Mouse (Mus musculus): Measurements from ENCODE around the gene Slc35e3. TPM values are rescaled to one million over a fixed set of nuclear protein-coding genes. Genes with fewer than 3 reads are reported as not detected.

The Slc35e3 gene
- polyA plus RNA-seq, 2 experiments = 1.3 to 1.7 TPM

- Histone ChIP-seq H3K27ac (no peak overlapping the region), H3K36me3 (replicated peaks; ENCODE audit: control insufficient read depth, insufficient read depth, low read depth) (peaks cover 13% of the 10 kb centered on the region), H3K9ac (replicated peaks) (no peak overlapping the region), H3K9me3 (ENCODE audit: control insufficient read depth, low read length) (no peaks in the 10 kb centered on the region), H3K4me3 (ENCODE audit: insufficient read depth in 1 of 2, low read depth in 2 of 2, low read length in 2 of 2) (no peak overlapping the region), H3K27me3 (ENCODE audit: control insufficient read depth, insufficient read depth, low read length) (no peaks in the 10 kb centered on the region), H3K4me1 (replicated peaks; ENCODE audit: control insufficient read depth in 2 of 2, insufficient read depth in 2 of 2, low read length in 1 of 2) (no peaks in the 10 kb centered on the region), H3K4me2 (ENCODE audit: low read depth) (no peak overlapping the region)
- ATAC-seq (ENCODE audit: insufficient read depth) (no peak), DNase-seq (ENCODE audit: low read depth in 3 of 3, low spot score in 3 of 3) (no peak)
- TF ChIP-seq CTCF (IDR thresholded peaks at IDR 0.05; ENCODE audit: low read depth) (no peak), EP300 (IDR thresholded peaks at IDR 0.05; ENCODE audit: low read depth) (no peak)
- WGBS (ENCODE audit: insufficient replicate concordance) = 66% methylated on average over 15 of the region's 15 CpGs
These were observed 60.9 kb downstream of the Slc35e3 start for GRCm38 (mm10) chr10:117685171-117685848.

DNA sequence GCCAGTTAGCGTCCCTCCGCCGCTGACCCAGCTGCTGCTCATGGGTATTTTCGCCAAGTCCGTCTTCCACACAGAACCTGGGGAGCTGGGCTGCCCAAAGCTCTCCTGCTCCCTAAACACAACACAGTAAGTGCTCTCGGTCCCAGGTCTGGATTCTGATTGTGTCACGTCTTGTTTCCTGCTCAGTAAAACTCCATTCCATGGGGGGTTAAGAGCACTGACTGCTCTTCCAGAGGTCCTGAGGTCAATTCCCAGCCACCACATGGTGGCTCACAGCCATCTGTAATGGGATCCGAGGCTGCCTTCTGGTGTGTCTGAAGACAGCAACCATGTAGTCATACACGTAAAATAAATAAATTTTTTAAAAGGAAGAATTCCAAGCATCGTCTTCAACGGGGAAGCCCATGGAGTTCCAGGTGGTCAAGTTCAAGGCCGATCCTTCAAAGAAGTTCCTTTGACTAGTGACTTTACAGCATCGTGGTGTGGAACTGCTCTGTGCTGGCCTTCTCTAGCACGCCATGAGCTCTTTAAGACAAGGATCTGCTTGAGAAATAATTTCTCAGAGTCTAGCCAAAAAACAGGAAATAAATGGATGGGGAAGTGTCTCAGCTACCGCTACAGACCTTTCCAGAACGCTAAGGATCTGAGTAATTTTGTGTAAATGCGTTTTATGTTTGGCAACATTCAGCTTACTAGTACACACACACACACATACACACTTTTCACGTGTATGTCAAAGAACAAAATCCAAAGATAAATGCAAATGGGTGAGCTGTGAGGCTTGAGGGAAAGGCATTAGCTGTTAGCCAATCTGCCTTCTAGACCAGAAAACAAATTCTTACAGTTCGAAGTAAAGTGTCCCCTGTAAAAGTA is 61.6 kb downstream of the Slc35e3 start:
- Histone ChIP-seq H3K9me3 (ENCODE audit: control insufficient read depth, low read length) (no peaks in the 10 kb centered on the region), H3K9ac (replicated peaks) (no peak overlapping the region), H3K4me3 (ENCODE audit: insufficient read depth in 1 of 2, low read depth in 2 of 2, low read length in 2 of 2) (no peak overlapping the region), H3K4me1 (replicated peaks; ENCODE audit: control insufficient read depth in 2 of 2, insufficient read depth in 2 of 2, low read length in 1 of 2) (no peaks in the 10 kb centered on the region), H3K4me2 (ENCODE audit: low read depth) (no peak overlapping the region), H3K36me3 (replicated peaks; ENCODE audit: control insufficient read depth, insufficient read depth, low read depth) (peaks cover 7% of the 10 kb centered on the region), H3K27ac (no peak overlapping the region), H3K27me3 (ENCODE audit: control insufficient read depth, insufficient read depth, low read length) (no peaks in the 10 kb centered on the region)
- ATAC-seq (ENCODE audit: insufficient read depth) = no peak
- TF ChIP-seq CTCF (IDR thresholded peaks at IDR 0.05; ENCODE audit: low read depth) (no peak), EP300 (IDR thresholded peaks at IDR 0.05; ENCODE audit: low read depth) (no peak)
- WGBS (ENCODE audit: insufficient replicate concordance) = 60% methylated on average over 19 of the region's 19 CpGs
- DNase-seq (ENCODE audit: low read depth in 3 of 3, low spot score in 3 of 3) = no peak

DNA sequence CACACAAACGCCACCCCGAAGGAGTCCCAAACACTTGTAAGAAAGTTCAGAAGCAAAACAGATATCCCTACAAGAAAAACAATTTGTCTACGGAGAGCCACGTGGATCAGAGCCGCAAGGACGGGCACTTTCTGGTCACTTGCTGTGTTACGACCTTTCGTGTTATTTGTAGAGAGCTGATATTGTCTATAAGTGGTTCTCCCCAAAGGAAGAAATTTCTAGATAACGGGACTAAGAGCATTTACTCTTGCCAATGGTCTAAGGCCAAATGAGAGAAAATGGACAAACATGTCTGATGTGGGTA is 62.5 kb downstream of the Slc35e3 start:
- H3K4me3 ChIP-seq (ENCODE audit: insufficient read depth in 1 of 2, low read depth in 2 of 2, low read length in 2 of 2) = no peak overlapping the region
- no peak overlapping the region for H3K27ac ChIP-seq
- no peak for TF ChIP-seq EP300 (IDR thresholded peaks at IDR 0.05; ENCODE audit: low read depth)
- no peak for TF ChIP-seq CTCF (IDR thresholded peaks at IDR 0.05; ENCODE audit: low read depth)
- H3K9ac ChIP-seq (replicated peaks) = no peak overlapping the region
- H3K4me1 ChIP-seq (replicated peaks; ENCODE audit: control insufficient read depth in 2 of 2, insufficient read depth in 2 of 2, low read length in 1 of 2) = peaks cover 0 to 4% of the 10 kb centered on the region in 2 experiments; a peak in 2 of 4 replicates
- no peaks in the 10 kb centered on the region for H3K27me3 ChIP-seq (ENCODE audit: control insufficient read depth, insufficient read depth, low read length)
- no peaks in the 10 kb centered on the region for H3K36me3 ChIP-seq (replicated peaks; ENCODE audit: control insufficient read depth, insufficient read depth, low read depth)
- no peak overlapping the region for H3K4me2 ChIP-seq (ENCODE audit: low read depth)
- ATAC-seq (ENCODE audit: insufficient read depth) (no peak), DNase-seq (ENCODE audit: low read depth in 3 of 3, low spot score in 3 of 3) (no peak)
- 84% methylated on average over 9 of the region's 9 CpGs for WGBS (ENCODE audit: insufficient replicate concordance)
- no peaks in the 10 kb centered on the region for H3K9me3 ChIP-seq (ENCODE audit: control insufficient read depth, low read length)

Other genes with a start within 250 kb of the Slc35e3 start
- gene Cpm, start 116.9 kb downstream of the Slc35e3 start, polyA plus RNA-seq (2012; rRNA removed) = 3.9 and 4.0 TPM in 2 replicates
- 9.1 and 12.1 TPM in 2 replicates for gene Cpm, start 116.9 kb downstream of the Slc35e3 start, polyA plus RNA-seq (2014; fragmentation: Nextera tagmentation; extraction: Ambion mirVana)
- gene Mdm2, start 35.6 kb downstream of the Slc35e3 start, polyA plus RNA-seq (2012; rRNA removed) = 14.4 and 20.0 TPM in 2 replicates
- 12.8 and 13.9 TPM in 2 replicates for gene Mdm2, start 35.6 kb downstream of the Slc35e3 start, polyA plus RNA-seq (2014; fragmentation: Nextera tagmentation; extraction: Ambion mirVana)
- 14.9 and 28.8 TPM in 2 replicates for gene Nup107, start 46.3 kb upstream of the Slc35e3 start, polyA plus RNA-seq (2012; rRNA removed)
- 45.0 and 46.8 TPM in 2 replicates for gene Nup107, start 46.3 kb upstream of the Slc35e3 start, polyA plus RNA-seq (2014; fragmentation: Nextera tagmentation; extraction: Ambion mirVana)
- gene Rap1b, start 99.7 kb upstream of the Slc35e3 start, polyA plus RNA-seq (2012; rRNA removed) = 31.0 and 46.7 TPM in 2 replicates
- 101 and 108 TPM in 2 replicates for gene Rap1b, start 99.7 kb upstream of the Slc35e3 start, polyA plus RNA-seq (2014; fragmentation: Nextera tagmentation; extraction: Ambion mirVana)